Mouse (Mus musculus) ES-Bruce4 (cell line): ENCODE results near the gene Alkbh8.

Source experiments
- CTCF ChIP-seq: IDR thresholded peaks from one replicate; pipeline ENCODE4 v1.8.1; 2011; ENCODE audit warnings: low read depth, low read length
- POLR2A ChIP-seq: IDR thresholded peaks from one replicate; pipeline ENCODE4 v1.8.1; 2011; ENCODE audit warnings: low read length; ENCODE audit not compliant: insufficient read depth

DNA sequence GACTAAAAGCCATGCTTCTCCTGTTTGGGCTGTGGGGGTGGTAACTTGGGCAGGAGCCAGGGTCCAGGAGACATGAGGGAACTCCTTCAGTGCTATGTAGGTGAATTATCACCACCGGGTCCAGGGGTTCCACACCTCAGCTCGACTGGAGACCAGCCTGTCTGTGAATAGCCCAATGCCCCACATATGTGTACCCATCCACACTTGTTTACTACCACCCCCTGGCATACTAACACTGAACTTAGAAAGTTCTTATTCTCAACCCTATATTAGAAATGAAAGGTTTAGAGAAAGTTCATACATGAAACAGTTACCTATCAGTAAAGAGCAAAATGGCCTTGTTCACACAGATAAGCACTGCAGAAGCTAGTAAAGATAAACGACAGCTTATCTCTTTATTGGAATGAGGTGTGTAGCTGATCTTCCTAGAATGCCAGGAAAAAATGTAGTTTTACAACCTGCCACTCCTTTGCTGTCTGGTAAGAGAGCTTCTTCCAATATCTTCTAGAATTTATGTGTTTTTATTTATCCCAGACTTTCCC, 6.8 kb upstream of the Alkbh8 start:
- TF ChIP-seq POLR2A (no peak), CTCF (no peak)
